Mouse (Mus musculus) adrenal gland, adult 18-20 months (tissue): ENCODE measurements around the gene Elovl4. TPM values are rescaled to one million over a fixed set of nuclear protein-coding genes. Genes with fewer than 3 reads are reported as not detected.

ENCODE experiments used
- total RNA-seq, 2 experiments: library from RNA; stranded (reverse); gene quantifications; 1 replicate in 1 of 2; 2 replicates in 1 of 2; pipeline ENCODE4 v1.2.3; 2021

Gene Elovl4
- total RNA-seq, 2 experiments from 2014 or later: 1.4 to 1.7 TPM

Other genes with a start within 250 kb of the Elovl4 start
- 1 to 10 TPM in 1 of 2 experiments, under 1 TPM in 1; 0.26 to 2.5 TPM for gene Ttk, start 28.4 kb upstream of the Elovl4 start, total RNA-seq
- gene Bckdhb, start 118.9 kb upstream of the Elovl4 start, total RNA-seq: 100 to 1,000 TPM in 1 of 2 experiments, 10 to 100 TPM in 1; 75.3 to 113 TPM